Mouse (Mus musculus) cerebellum, adult 2 months (tissue): ENCODE results near the gene Foxj1.

Source experiments
- CTCF ChIP-seq: fragments of 200-500 bp; IDR thresholded peaks from 2 replicates; pipeline ENCODE4 v1.5.1; 2011; ENCODE audit warnings: low read depth, mild to moderate bottlenecking, control low read depth, low read length, moderate library complexity, borderline replicate concordance; ENCODE audit not compliant: insufficient read depth
- POLR2A ChIP-seq: fragments of 200-500 bp; IDR thresholded peaks from 2 replicates; pipeline ENCODE4 v1.6.1; 2011; ENCODE audit warnings: low read length, control low read depth, borderline replicate concordance; ENCODE audit not compliant: insufficient read depth

DNA sequence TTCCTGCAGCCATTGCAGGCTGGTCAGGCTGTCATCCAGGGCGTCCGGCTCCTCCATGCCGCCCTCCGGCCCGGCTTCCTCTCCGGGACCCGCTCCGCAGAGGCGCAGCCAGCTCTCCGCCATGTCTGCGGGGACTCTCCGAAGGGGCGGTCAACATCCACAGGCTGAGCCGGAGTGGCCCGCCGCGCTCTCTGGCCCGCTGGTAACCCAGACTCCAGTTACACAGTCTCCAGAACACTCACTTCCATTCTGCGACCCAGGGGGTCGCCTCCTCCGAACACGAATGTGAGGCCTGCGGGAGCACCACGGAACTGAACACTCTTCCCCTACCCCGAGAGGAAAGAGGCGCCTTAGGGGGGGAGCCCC lies 799 bp downstream of the Foxj1 start:
- TF ChIP-seq CTCF (no peak), POLR2A (no peak)
